Mouse (Mus musculus) olfactory bulb, adult 2 months (tissue): ENCODE data around the gene Ust.

Experiments
- CTCF ChIP-seq: fragments of 200-500 bp; IDR thresholded peaks from 2 replicates; pipeline ENCODE4 v1.5.1; 2012; ENCODE audit warnings: low read depth, mild to moderate bottlenecking, low read length, moderate library complexity; ENCODE audit not compliant: insufficient read depth
- POLR2A ChIP-seq: fragments of 200-500 bp; IDR thresholded peaks from 2 replicates; pipeline ENCODE4 v1.6.1; 2012; ENCODE audit warnings: mild to moderate bottlenecking, low read depth, low read length, moderate library complexity; ENCODE audit not compliant: insufficient read depth

DNA sequence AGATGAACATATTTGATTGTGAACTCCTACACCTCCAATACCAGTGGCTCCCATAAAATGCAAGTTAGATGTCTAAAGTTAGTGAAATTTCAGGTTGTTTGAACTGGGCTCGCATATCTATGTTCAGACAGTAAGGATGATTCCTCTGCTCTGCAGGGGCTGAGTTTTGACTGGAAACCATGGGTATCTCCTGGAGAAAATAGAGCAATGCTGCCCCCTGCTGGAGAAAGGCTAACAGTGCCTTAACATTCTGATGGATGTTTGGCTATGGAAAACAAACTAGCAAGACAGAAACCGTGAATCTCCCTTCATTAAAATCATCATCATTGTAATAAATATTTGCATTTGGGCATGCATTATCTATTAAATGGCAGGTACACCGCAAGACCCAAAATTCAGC is 278.4 kb downstream of the Ust start:
- TF ChIP-seq CTCF (no peak), POLR2A (no peak)
